Mouse (Mus musculus): Measurements from ENCODE around the gene 1700029J07Rik.

The 1700029J07Rik gene

GRCm38 (mm10) chr8:45906251-45906619 is 68.8 kb downstream of the 1700029J07Rik start:
- TF ChIP-seq GATA4 (IDR thresholded peaks at IDR 0.05; ENCODE audit: insufficient replicate concordance, low read length) = no peak

DNA sequence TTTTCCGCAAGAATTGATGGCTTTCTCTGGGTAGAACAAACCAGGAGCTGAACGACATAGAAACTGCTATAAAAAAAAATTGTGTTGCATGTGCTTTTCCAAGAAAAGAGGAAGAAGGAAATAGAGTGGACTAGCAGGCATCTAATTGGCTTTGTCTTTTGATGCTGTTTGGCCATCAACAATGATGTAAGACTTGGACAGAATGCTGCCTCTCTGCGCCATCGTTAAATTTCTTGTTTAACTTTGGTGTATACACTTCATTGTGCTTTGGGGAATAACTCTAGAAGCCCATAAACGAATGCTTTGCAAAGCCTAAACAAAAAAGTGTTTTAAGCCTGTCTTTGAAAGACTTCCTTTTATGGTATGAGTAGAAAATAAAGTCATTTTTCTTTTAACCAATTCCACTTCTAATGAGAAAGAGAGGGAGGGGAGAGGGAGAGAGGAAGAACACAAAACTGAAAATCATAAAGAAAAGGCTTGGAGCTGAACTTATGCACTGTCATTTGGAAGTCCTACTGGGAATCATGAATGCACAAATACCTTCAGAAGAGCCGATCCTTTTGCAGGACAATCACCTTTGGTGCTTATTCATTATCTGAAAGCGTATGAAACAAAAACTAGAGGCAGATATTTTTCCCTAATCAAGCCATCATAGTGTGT is 69.3 kb downstream of the 1700029J07Rik start:
- TF ChIP-seq GATA4 (IDR thresholded peaks at IDR 0.05; ENCODE audit: insufficient replicate concordance, low read length) = no peak

GRCm38 (mm10) chr8:45903659-45904058 is 71.4 kb downstream of the 1700029J07Rik start:
- TF ChIP-seq GATA4 (IDR thresholded peaks at IDR 0.05; ENCODE audit: insufficient replicate concordance, low read length) = no peak
